Mouse (Mus musculus): ENCODE measurements at regions not wholly inside any gene's neighbourhood (a gene's known extent, or its start where the extent isn't known, plus 50 kb on each side); places are given as distances from the start of the nearest gene placed in this dataset.

DNA sequence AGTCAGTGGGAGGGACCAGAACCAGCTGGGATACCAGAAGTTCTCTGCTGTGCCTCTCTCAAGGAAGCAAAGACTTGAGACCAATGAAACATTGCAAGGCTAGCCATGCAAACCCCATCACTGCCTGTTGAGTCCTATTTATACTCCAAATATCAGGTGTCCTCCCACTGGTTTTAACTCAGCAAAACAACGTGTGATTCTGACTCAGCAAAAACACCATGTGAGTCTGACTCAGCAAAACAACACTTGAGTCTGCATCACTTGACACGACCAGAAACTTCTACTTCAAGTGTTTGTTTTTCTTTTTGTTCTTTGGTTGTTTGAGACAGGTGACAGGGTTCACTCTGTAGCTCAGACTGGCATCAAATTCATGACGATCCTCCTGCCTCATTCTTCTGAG lies 204.6 kb upstream of the Ctbp2 start:
- H3K9ac ChIP-seq (ENCODE audit: low read depth, low read length), result no peak overlapping the region
- H3K27me3 ChIP-seq (ENCODE audit: control insufficient read depth, insufficient read depth, low read length), result no peaks in the 10 kb centered on the region
- H3K4me1 ChIP-seq (ENCODE audit: control insufficient read depth, insufficient read depth, low read length), result no peaks in the 10 kb centered on the region
- H3K27ac ChIP-seq (replicated peaks; ENCODE audit: insufficient read depth, low read depth, low read length), result no peak overlapping the region
- no peaks in the 10 kb centered on the region for H3K36me3 ChIP-seq (ENCODE audit: control insufficient read depth, insufficient read depth, low read length)
- no peak overlapping the region for H3K4me3 ChIP-seq (ENCODE audit: insufficient read depth, low read depth, low read length)
- 61% methylated on average over 3 of the region's 3 CpGs for WGBS
- no peak for DNase-seq (ENCODE audit: extremely low read depth, low read depth, low spot score)
- no peaks in the 10 kb centered on the region for H3K79me2 ChIP-seq (ENCODE audit: control insufficient read depth, insufficient read depth, low read length)
- TF ChIP-seq CTCF (IDR thresholded peaks at IDR 0.05; ENCODE audit: low read depth, low read length) (no peak), POLR2A (IDR thresholded peaks at IDR 0.05; ENCODE audit: extremely low read depth, insufficient read depth, low read length) (no peak)

DNA sequence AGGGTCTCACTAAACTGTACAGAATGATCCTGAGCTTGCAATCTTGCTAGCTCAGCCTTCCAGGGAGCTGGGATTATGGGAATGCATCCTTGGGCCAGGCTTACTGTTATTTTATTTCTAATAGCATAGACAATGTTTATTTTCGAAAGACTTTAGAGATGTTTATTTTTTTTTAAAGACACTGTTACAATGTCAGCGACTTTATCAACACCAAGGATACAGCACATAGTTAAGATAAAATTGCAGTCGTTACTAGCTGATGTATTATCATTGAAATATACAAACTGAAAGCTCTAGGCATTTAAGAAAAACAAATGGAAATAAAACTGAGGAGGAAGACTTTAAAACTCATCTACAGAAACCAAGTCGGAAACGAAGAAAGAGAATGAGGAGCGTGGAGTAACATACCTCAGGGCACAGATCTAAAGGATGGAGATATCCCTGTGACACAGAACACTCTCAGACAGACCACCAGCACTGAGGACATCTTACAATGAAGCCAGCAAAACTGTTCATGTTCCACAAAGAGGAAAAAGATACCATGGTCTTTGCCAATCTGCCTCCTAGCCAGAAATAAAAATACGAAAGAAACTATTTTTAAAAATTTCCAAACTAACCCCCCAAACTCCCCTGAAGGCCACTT lies 201.5 kb upstream of the Ctbp2 start:
- WGBS, result 78% methylated on average over 7 of the region's 7 CpGs
- H3K4me1 ChIP-seq (ENCODE audit: control insufficient read depth, insufficient read depth, low read length), result no peaks in the 10 kb centered on the region
- H3K9ac ChIP-seq (ENCODE audit: low read depth, low read length), result no peak overlapping the region
- no peak overlapping the region for H3K27ac ChIP-seq (replicated peaks; ENCODE audit: insufficient read depth, low read depth, low read length)
- H3K36me3 ChIP-seq (ENCODE audit: control insufficient read depth, insufficient read depth, low read length), result no peaks in the 10 kb centered on the region
- TF ChIP-seq POLR2A (IDR thresholded peaks at IDR 0.05; ENCODE audit: extremely low read depth, insufficient read depth, low read length) (no peak), CTCF (IDR thresholded peaks at IDR 0.05; ENCODE audit: low read depth, low read length) (no peak)
- no peaks in the 10 kb centered on the region for H3K79me2 ChIP-seq (ENCODE audit: control insufficient read depth, insufficient read depth, low read length)
- H3K27me3 ChIP-seq (ENCODE audit: control insufficient read depth, insufficient read depth, low read length), result no peaks in the 10 kb centered on the region
- no peak for DNase-seq (ENCODE audit: extremely low read depth, low read depth, low spot score)
- no peak overlapping the region for H3K4me3 ChIP-seq (ENCODE audit: insufficient read depth, low read depth, low read length)

DNA sequence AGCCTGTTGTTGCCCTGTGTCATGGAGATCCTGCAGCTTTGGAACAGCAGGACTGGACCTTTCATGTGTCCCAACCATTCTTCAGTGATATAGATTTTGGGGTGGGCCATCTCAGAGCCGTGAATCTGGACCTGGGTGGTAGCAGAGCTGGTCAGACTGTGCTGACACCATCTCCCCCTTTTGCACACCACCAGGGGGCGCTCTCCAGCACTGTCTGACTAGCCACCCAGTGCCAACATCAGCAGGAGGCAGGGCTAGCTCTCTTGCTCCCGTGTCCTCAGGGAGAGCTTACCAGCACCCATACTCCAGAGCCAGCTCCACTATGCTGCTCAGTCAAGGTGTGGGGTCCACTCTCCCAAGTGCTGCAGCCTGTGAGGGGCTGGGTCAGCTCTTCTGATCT lies 199.8 kb upstream of the Ctbp2 start:
- no peaks in the 10 kb centered on the region for H3K4me1 ChIP-seq (ENCODE audit: control insufficient read depth, insufficient read depth, low read length)
- H3K4me3 ChIP-seq (ENCODE audit: insufficient read depth, low read depth, low read length), result no peak overlapping the region
- no peaks in the 10 kb centered on the region for H3K27me3 ChIP-seq (ENCODE audit: control insufficient read depth, insufficient read depth, low read length)
- H3K79me2 ChIP-seq (ENCODE audit: control insufficient read depth, insufficient read depth, low read length), result no peaks in the 10 kb centered on the region
- DNase-seq (ENCODE audit: extremely low read depth, low read depth, low spot score), result no peak
- H3K9ac ChIP-seq (ENCODE audit: low read depth, low read length), result no peak overlapping the region
- H3K36me3 ChIP-seq (ENCODE audit: control insufficient read depth, insufficient read depth, low read length), result no peaks in the 10 kb centered on the region
- TF ChIP-seq CTCF (IDR thresholded peaks at IDR 0.05; ENCODE audit: low read depth, low read length) (peak; percentile 37; the same call in 1 of the 2 replicates), POLR2A (IDR thresholded peaks at IDR 0.05; ENCODE audit: extremely low read depth, insufficient read depth, low read length) (no peak)
- WGBS, result 63% methylated on average over 3 of the region's 3 CpGs
- no peak overlapping the region for H3K27ac ChIP-seq (replicated peaks; ENCODE audit: insufficient read depth, low read depth, low read length)

DNA sequence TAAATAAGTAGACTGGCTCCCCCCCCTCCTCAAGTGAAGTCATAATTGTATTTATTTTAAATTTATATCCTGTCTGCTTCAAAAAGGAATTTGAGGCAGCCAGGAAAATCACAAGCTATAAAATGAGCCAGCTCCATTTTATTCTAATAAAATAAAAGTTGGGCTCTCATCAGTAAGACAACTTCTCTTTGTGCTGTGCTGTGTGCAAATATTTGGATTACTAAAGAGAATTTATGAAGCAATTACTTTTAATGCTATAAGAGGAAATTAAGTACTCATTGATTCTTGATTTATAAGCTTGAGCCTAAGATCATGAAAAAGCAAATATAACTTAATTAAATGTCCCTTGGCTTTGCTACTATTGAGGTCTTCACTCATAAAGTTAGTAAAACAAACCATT lies 193.4 kb upstream of the Ctbp2 start:
- Histone ChIP-seq H3K36me3 (ENCODE audit: control insufficient read depth, insufficient read depth, low read length) (no peaks in the 10 kb centered on the region), H3K27ac (replicated peaks; ENCODE audit: insufficient read depth, low read depth, low read length) (no peak overlapping the region), H3K4me1 (ENCODE audit: control insufficient read depth, insufficient read depth, low read length) (peaks cover 2% of the 10 kb centered on the region), H3K9ac (ENCODE audit: low read depth, low read length) (no peak overlapping the region), H3K4me3 (ENCODE audit: insufficient read depth, low read depth, low read length) (no peak overlapping the region), H3K79me2 (ENCODE audit: control insufficient read depth, insufficient read depth, low read length) (no peaks in the 10 kb centered on the region), H3K27me3 (ENCODE audit: control insufficient read depth, insufficient read depth, low read length) (no peaks in the 10 kb centered on the region)
- no peak for DNase-seq (ENCODE audit: extremely low read depth, low read depth, low spot score)
- TF ChIP-seq CTCF (IDR thresholded peaks at IDR 0.05; ENCODE audit: low read depth, low read length) (no peak), POLR2A (IDR thresholded peaks at IDR 0.05; ENCODE audit: extremely low read depth, insufficient read depth, low read length) (no peak)

DNA sequence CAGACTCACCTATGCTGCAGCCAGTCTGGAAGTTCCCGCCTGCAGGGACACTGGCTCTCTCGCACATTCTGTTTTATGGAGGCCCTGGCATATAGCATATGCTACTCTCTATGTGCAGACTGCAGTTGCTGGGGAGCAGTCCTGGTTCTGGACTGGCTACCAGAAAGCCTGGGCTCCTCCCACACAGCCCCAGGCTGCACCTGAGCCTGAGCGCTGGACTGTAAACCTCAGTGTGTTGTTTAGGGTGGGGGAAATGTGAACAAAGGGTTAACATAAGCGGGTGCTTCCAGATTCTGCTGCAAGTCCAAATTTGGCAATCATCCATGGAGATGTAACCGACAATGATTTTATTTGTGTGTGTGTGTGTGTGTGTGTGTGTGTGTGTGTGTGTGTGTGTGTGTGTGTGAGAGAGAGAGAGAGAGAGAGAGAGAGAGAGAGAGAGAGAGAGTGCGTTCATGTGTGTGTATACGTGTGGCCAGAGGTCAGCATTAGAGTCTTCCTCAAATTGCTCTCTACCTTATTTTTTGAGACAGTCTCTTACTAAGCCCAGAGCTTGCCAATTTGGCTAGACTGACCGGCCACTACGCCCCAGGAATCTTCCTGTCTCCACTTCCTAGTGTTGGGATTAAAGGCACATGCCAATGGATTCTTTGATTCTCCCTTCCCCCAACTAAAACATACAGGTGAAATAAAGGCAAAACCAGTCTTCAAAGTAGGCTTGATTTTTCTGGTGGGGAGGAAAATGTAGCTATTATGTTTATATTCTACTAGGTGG lies 192.7 kb upstream of the Ctbp2 start:
- H3K79me2 ChIP-seq (ENCODE audit: control insufficient read depth, insufficient read depth, low read length), result no peaks in the 10 kb centered on the region
- no peak for DNase-seq (ENCODE audit: extremely low read depth, low read depth, low spot score)
- peaks cover 2% of the 10 kb centered on the region for H3K4me1 ChIP-seq (ENCODE audit: control insufficient read depth, insufficient read depth, low read length)
- no peaks in the 10 kb centered on the region for H3K36me3 ChIP-seq (ENCODE audit: control insufficient read depth, insufficient read depth, low read length)
- no peak overlapping the region for H3K27ac ChIP-seq (replicated peaks; ENCODE audit: insufficient read depth, low read depth, low read length)
- H3K27me3 ChIP-seq (ENCODE audit: control insufficient read depth, insufficient read depth, low read length), result no peaks in the 10 kb centered on the region
- no peak overlapping the region for H3K4me3 ChIP-seq (ENCODE audit: insufficient read depth, low read depth, low read length)
- TF ChIP-seq POLR2A (IDR thresholded peaks at IDR 0.05; ENCODE audit: extremely low read depth, insufficient read depth, low read length) (no peak), CTCF (IDR thresholded peaks at IDR 0.05; ENCODE audit: low read depth, low read length) (no peak)
- 65% methylated on average over 9 of the region's 9 CpGs for WGBS
- H3K9ac ChIP-seq (ENCODE audit: low read depth, low read length), result no peak overlapping the region
